Mouse (Mus musculus): ENCODE data around the gene Nf1. TPM values are rescaled to one million over a fixed set of nuclear protein-coding genes. Genes with fewer than 3 reads are reported as not detected.

Gene Nf1
- polyA plus RNA-seq, 1 experiment, result 8.0 TPM

DNA sequence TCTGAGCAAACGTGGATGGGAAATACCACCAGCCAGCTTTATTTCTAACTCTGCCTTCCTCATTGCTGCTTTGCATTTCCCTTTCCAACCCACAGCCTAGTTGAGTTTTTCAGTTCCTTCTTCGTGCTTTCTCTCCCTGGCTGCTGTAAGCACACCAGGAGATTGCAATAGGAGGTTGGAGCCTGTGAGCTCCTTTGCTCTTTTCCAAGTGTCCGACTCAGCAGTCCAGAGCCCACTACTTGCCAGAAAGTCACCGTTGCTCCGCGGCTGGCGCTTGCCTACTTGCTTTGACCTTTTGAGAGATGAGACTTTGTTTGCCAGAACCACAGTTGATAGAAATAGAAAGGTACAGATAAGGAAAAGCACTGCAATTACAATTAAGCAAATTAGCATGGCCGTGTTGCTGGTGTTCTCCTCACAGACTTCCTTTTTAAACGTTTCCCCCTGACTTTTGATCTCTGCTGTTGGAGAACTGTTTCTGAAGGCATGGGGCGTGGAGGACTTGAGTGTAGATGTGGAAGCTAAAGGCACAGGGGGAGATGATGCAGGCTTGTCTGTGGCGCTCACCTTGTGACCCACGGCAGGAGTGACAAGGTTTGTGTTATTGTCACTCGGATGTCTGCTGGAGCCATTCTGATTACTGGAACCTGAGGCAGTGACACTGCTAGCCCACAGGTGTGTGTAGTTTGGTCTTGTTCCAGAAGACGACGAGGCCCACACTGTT lies 187.7 kb downstream of the Nf1 start:
- H3K79me2 ChIP-seq (ENCODE audit: control insufficient read depth, insufficient read depth), result peaks cover 35% of the 10 kb centered on the region
- peaks cover 48% of the 10 kb centered on the region for H3K36me3 ChIP-seq (ENCODE audit: control insufficient read depth, insufficient read depth)
- no peaks in the 10 kb centered on the region for H3K27me3 ChIP-seq (ENCODE audit: control insufficient read depth, insufficient read depth, insufficient read length)
- H3ac ChIP-seq (ENCODE audit: control insufficient read depth, insufficient read length, low read depth), result no peak overlapping the region
- no peak overlapping the region for H3K4me3 ChIP-seq (ENCODE audit: insufficient read depth, poor library complexity, severe bottlenecking)
- TF ChIP-seq CTCF (IDR thresholded peaks at IDR 0.05; ENCODE audit: control insufficient read depth, insufficient read depth, insufficient read length) (no peak), MAX (IDR thresholded peaks at IDR 0.05) (no peak), USF1 (IDR thresholded peaks at IDR 0.05; ENCODE audit: low read depth) (no peak), FOSL1 (IDR thresholded peaks at IDR 0.05; ENCODE audit: insufficient read depth, low read length, poor library complexity, severe bottlenecking) (no peak), CEBPB (IDR thresholded peaks at IDR 0.05; ENCODE audit: low read depth) (no peak), MYOD1 (IDR thresholded peaks at IDR 0.05; ENCODE audit: control insufficient read depth, insufficient read length, low read depth) (no peak)
- H3K79me3 ChIP-seq (ENCODE audit: low read depth), result no peaks in the 10 kb centered on the region

DNA sequence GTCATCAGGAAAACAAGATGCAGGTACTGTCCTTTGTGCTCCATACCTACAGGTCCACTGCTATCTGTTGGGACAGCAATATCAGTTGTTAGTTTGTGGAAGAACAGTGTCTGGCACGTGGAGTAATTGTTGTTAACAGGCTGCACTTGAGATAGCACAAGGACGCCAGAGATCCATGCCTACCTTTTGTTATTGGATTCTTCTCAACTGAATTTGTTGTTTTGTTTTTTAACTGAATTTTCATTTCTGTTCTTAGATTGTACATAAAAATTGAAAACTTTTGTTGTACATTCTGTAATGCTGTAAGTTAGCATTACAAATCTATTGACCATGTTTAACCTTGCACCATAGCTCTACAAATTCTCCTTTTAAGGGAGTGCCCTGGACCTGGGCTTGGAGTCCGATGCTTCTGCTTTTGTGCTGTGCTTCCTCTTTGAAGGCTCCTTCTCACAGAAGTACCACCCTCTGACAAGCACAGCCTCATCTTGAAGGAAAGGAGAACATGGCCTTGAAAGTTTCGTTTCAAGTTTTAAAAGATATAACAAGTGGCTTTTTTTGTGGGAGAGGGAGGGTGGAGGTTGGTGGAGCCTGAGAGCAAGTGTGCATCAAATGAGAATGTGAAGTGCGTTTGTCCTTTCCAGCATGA lies 188.4 kb downstream of the Nf1 start:
- Histone ChIP-seq H3K79me3 (ENCODE audit: low read depth) (no peaks in the 10 kb centered on the region), H3K27me3 (ENCODE audit: control insufficient read depth, insufficient read depth, insufficient read length) (no peaks in the 10 kb centered on the region), H3ac (ENCODE audit: control insufficient read depth, insufficient read length, low read depth) (no peak overlapping the region), H3K79me2 (ENCODE audit: control insufficient read depth, insufficient read depth) (peaks cover 35% of the 10 kb centered on the region), H3K4me3 (ENCODE audit: insufficient read depth, poor library complexity, severe bottlenecking) (no peak overlapping the region), H3K36me3 (ENCODE audit: control insufficient read depth, insufficient read depth) (peaks cover 48% of the 10 kb centered on the region)
- TF ChIP-seq MYOD1 (IDR thresholded peaks at IDR 0.05; ENCODE audit: control insufficient read depth, insufficient read length, low read depth), result no peak
- no peak for TF ChIP-seq MYOG (IDR thresholded peaks at IDR 0.05; ENCODE audit: control insufficient read depth, extremely low read depth, insufficient read length)
- no peak for TF ChIP-seq CTCF (IDR thresholded peaks at IDR 0.05; ENCODE audit: control insufficient read depth, insufficient read depth, insufficient read length)
- TF ChIP-seq USF1 (IDR thresholded peaks at IDR 0.05; ENCODE audit: low read depth), result no peak
- no peak for TF ChIP-seq CEBPB (IDR thresholded peaks at IDR 0.05; ENCODE audit: low read depth)
- TF ChIP-seq MAX (IDR thresholded peaks at IDR 0.05), result no peak
- no peak for TF ChIP-seq FOSL1 (IDR thresholded peaks at IDR 0.05; ENCODE audit: insufficient read depth, low read length, poor library complexity, severe bottlenecking)

DNA sequence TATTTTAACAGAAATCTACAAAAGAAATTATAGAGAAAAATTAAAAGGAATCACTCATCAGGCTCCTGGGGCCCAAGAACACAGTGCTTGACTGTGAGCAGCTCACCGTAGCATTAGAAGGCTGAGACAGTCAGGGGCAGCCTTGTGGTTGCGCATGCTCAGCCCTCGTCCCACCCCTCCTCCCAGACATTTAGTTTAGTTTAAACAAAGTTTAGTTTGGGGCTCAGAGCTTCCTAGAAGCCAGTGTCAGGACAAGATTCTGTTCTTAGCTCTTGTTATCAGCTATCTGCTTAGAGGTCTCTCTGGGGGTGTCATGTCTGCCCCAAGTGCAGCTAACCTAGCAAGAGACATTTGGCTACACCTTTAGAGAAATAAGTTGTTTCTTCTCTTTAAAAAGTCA lies 189.1 kb downstream of the Nf1 start:
- Histone ChIP-seq H3K79me3 (ENCODE audit: low read depth) (no peaks in the 10 kb centered on the region), H3K4me3 (ENCODE audit: insufficient read depth, poor library complexity, severe bottlenecking) (no peak overlapping the region), H3K27me3 (ENCODE audit: control insufficient read depth, insufficient read depth, insufficient read length) (no peaks in the 10 kb centered on the region), H3K79me2 (ENCODE audit: control insufficient read depth, insufficient read depth) (peaks cover 35% of the 10 kb centered on the region), H3ac (ENCODE audit: control insufficient read depth, insufficient read length, low read depth) (no peak overlapping the region), H3K36me3 (ENCODE audit: control insufficient read depth, insufficient read depth) (peaks cover 48% of the 10 kb centered on the region)
- TF ChIP-seq MAX (IDR thresholded peaks at IDR 0.05), result no peak
- TF ChIP-seq CEBPB (IDR thresholded peaks at IDR 0.05; ENCODE audit: low read depth), result no peak
- TF ChIP-seq FOSL1 (IDR thresholded peaks at IDR 0.05; ENCODE audit: insufficient read depth, low read length, poor library complexity, severe bottlenecking), result no peak
- TF ChIP-seq USF1 (IDR thresholded peaks at IDR 0.05; ENCODE audit: low read depth), result no peak
- TF ChIP-seq CTCF (IDR thresholded peaks at IDR 0.05; ENCODE audit: control insufficient read depth, insufficient read depth, insufficient read length), result no peak
- TF ChIP-seq MYOD1 (IDR thresholded peaks at IDR 0.05; ENCODE audit: control insufficient read depth, insufficient read length, low read depth), result no peak
- TF ChIP-seq MYOG (IDR thresholded peaks at IDR 0.05; ENCODE audit: control insufficient read depth, extremely low read depth, insufficient read length), result no peak

DNA sequence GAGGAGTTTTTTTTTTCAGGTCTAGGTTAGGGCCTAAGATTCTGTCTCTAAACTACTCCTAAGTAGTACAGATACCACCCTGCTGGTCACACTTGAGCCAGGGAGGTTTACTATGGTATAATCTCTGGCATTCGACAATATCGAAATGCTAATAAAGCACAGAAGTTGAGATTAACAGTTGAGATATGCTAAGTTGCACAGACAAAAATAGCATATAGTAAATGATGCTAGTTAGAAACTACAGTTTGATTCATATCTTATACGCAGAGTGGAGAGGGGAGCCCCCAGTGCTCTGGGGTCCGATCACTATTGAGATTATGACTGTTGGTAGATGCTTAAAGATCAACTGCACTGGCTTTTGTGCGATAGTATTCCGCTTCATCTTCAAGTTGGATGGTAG lies 189.7 kb downstream of the Nf1 start:
- H3K36me3 ChIP-seq (ENCODE audit: control insufficient read depth, insufficient read depth), result peaks cover 48% of the 10 kb centered on the region

DNA sequence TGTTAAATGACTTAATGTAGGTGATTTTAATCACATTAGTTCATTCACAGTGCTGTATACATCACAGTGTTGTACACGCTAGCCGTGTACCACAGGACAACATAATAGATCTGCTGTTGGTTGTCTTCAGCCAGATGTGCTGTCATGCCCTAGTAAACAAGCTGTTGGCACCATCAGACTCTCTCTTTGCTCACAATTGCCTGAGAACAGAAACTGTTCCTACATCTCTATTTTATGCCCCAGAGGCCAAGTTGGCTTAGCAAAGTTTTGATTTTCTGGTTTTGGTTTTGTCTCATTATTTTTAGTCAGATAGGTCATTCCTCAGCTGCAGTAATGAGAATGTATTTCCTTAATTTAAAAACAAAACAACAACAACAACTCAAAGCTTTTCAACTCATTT lies 190.2 kb downstream of the Nf1 start:
- H3K79me3 ChIP-seq (ENCODE audit: low read depth), result no peaks in the 10 kb centered on the region
- H3K27me3 ChIP-seq (ENCODE audit: control insufficient read depth, insufficient read depth, insufficient read length), result no peaks in the 10 kb centered on the region
- H3ac ChIP-seq (ENCODE audit: control insufficient read depth, insufficient read length, low read depth), result peak overlapping the region; percentile 63
- peaks cover 35% of the 10 kb centered on the region for H3K79me2 ChIP-seq (ENCODE audit: control insufficient read depth, insufficient read depth)
- TF ChIP-seq CEBPB (IDR thresholded peaks at IDR 0.05; ENCODE audit: low read depth), result no peak
- TF ChIP-seq MYOD1 (IDR thresholded peaks at IDR 0.05; ENCODE audit: control insufficient read depth, insufficient read length, low read depth), result no peak
- no peak for TF ChIP-seq USF1 (IDR thresholded peaks at IDR 0.05; ENCODE audit: low read depth)
- TF ChIP-seq FOSL1 (IDR thresholded peaks at IDR 0.05; ENCODE audit: insufficient read depth, low read length, poor library complexity, severe bottlenecking), result no peak
- TF ChIP-seq MYOG (IDR thresholded peaks at IDR 0.05; ENCODE audit: control insufficient read depth, extremely low read depth, insufficient read length), result no peak
- no peak for TF ChIP-seq MAX (IDR thresholded peaks at IDR 0.05)
- TF ChIP-seq CTCF (IDR thresholded peaks at IDR 0.05; ENCODE audit: control insufficient read depth, insufficient read depth, insufficient read length), result no peak
- peaks cover 45% of the 10 kb centered on the region for H3K36me3 ChIP-seq (ENCODE audit: control insufficient read depth, insufficient read depth)
- H3K4me3 ChIP-seq (ENCODE audit: insufficient read depth, poor library complexity, severe bottlenecking), result peak overlapping the region; percentile 21

More for the DNA sequence above, 189.7 kb downstream of the Nf1 start:
- TF ChIP-seq MYOD1 (IDR thresholded peaks at IDR 0.05; ENCODE audit: control insufficient read depth, insufficient read length, low read depth) (no peak), CTCF (IDR thresholded peaks at IDR 0.05; ENCODE audit: control insufficient read depth, insufficient read depth, insufficient read length) (no peak), CEBPB (IDR thresholded peaks at IDR 0.05; ENCODE audit: low read depth) (no peak), USF1 (IDR thresholded peaks at IDR 0.05; ENCODE audit: low read depth) (no peak), FOSL1 (IDR thresholded peaks at IDR 0.05; ENCODE audit: insufficient read depth, low read length, poor library complexity, severe bottlenecking) (no peak), MYOG (IDR thresholded peaks at IDR 0.05; ENCODE audit: control insufficient read depth, extremely low read depth, insufficient read length) (no peak), MAX (IDR thresholded peaks at IDR 0.05) (no peak)
- H3K79me3 ChIP-seq (ENCODE audit: low read depth), result no peaks in the 10 kb centered on the region
- no peaks in the 10 kb centered on the region for H3K27me3 ChIP-seq (ENCODE audit: control insufficient read depth, insufficient read depth, insufficient read length)
- H3K4me3 ChIP-seq (ENCODE audit: insufficient read depth, poor library complexity, severe bottlenecking), result no peak overlapping the region
- peaks cover 35% of the 10 kb centered on the region for H3K79me2 ChIP-seq (ENCODE audit: control insufficient read depth, insufficient read depth)
- H3ac ChIP-seq (ENCODE audit: control insufficient read depth, insufficient read length, low read depth), result no peak overlapping the region
